Mouse (Mus musculus) T-helper 1 cell (primary cell): ENCODE measurements at regions not wholly inside any gene's neighbourhood (a gene's known extent, or its start where the extent isn't known, plus 50 kb on each side); places are given as distances from the start of the nearest gene placed in this dataset.

Experiments used
- in situ Hi-C: fragments of 300-600 bp; cut with MboI, MseI; formaldehyde crosslinking; loops from one replicate; pipeline ENCODE4 v1.15.1; 2025; ENCODE audit warnings: high pct_unique_total_duplicates

DNA sequence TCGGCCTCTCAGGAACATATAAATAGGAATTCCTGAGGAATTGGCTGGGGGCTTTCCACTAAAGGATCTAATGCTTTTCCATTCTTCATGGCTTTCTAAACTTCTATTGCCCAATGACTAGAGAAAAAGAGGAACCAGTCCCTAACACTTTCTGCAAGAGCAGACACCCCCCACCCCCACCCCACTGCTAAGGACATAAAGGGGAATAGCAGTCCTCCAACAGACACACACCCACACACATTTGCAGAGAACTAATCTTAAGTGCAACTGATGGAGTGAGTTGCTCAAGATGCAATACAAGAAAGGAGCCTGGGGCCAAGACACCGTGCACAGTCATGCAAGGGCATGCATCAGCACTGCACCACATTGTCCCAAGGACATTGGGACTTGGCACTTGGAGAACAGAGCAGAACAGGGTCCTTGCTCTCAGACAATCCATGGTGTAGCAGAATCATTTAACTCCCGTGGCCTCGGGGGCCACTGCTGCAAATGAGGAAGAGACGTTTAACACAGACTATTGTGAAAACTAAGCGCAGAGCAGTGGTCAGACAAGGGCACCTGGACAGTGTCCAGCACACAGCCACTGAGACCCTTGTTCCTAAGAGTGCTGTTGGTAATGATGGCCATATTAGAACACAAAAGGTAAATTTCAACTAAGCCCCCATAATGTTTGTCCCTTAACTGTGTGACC lies 161.1 kb downstream of the Xpnpep1 start:
- in situ Hi-C loops: no loop called here

DNA sequence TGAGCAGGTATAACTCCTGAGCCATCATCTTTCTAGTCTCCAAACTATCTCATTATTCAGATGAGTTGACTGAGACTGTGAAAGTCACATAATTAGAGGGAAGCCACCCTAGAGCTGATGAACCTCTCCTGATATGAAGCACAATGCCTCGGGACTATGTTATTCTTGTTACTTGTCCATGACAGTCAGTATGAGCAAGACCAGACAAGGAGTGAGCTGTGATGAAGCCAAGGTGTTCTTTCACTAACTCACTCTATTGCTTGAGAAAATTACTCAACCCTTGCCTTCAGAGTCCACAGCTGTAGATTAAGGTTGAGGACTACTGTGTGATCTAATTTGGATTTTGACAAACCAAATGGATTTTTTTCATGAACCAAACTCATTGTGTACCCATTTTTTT lies 173.4 kb downstream of the Xpnpep1 start:
- in situ Hi-C loops: no loop called here

DNA sequence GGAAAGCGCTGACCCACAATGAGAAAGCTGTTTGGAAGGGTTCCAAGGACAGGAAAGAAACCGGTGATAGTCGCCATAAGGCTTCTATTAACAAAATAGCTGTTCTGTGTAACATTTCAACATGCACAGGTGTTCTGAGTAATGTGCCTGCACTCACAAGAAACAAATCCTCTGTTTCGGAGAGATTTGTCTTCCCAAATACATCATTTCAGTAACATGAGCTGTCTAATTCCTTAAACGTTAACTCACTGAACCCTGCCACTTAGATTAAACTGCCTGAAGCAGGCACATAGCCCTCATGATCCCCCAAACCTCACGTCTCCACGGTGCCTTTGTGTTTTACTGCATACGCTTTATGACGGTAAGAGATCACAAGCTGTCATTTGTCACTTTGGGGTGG lies 178.4 kb downstream of the Xpnpep1 start:
- in situ Hi-C loops: no loop called here

DNA sequence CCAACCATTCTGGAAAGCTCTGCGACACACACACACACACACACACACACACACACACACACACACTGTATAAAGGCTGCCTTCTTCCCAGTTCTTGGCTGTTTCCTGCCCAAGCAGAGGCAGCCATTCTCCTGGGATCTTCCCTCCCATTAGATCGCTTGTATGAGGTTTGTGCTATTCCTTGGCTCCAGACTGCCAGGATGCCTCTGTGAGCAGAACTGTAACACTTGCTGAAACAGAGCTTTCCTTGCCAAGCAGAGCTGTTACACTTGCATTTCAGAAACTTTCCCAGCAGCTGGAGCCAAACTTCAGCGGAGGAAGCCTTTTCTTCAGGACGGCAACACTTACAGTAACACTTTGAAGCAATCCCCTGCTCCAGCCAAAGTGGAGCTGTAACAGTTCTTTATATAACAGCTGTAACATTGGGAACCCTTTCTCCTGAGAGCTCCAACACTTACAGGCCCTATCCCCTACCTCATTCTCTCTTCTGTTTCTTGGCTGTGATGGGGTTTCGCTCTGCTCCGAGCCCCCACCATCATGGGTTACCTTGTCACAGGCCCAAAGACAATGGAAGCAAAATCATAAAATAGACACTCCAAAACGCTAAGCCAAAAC lies 185.8 kb downstream of the Xpnpep1 start:
- in situ Hi-C loops: no loop called here

DNA sequence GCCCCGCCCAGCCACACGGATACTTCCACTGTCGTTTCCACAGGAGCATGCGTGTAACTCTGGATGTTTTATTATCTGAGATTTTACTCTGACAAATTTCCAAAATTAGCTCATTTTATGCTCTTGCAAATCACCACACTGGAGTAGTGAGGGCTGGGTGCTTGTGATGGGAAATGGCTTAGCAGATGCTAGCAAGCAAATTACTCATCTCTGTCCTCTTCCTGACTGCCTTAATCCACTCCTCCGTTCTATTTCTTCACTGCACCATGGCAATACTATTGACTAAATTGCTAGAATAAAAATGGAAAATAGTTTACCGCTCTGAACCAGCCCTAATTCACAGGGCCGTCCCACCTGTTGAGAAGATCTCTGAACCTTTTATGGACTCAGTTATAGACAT lies 223.8 kb downstream of the Xpnpep1 start:
- in situ Hi-C loops: no loop called here

DNA sequence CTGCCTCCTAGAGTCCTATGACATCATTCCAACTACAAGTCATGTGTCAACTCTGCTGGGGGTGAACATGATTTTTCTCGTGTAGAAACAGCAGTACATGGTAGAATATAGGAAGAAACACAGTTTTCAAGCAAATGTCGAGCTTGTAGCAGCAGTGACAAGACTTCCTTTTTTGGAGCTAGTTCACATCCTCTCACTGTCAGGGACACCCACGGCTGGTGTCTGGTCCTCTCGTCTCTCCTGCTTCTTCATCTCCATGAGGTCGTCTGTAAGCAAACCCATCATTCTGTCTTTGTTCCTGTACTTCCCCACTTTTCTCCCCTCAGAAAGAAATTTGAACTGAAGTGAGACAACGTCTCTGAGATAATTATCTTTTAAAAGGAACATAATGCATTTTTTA lies 228.0 kb downstream of the Xpnpep1 start:
- in situ Hi-C loops: no loop called here

DNA sequence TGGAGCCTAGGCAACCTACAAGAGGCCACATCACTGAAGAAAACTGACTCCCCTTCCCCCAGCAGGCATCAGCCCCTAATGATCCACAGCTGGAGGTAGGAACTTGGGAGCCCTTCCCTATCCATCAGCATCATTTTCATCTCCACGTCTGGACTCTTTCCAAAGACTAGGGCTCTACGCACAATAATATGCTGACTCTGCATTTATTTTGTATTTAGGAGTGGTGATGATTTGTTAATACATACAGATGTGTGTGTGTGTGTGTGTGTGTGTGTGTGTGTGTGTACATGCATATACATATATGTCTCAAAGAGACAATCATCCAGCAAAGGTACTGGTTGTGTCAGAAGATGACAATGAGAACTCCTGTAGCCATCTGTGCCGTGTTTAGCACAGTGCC lies 251.2 kb downstream of the Xpnpep1 start:
- in situ Hi-C loops: no loop called here

DNA sequence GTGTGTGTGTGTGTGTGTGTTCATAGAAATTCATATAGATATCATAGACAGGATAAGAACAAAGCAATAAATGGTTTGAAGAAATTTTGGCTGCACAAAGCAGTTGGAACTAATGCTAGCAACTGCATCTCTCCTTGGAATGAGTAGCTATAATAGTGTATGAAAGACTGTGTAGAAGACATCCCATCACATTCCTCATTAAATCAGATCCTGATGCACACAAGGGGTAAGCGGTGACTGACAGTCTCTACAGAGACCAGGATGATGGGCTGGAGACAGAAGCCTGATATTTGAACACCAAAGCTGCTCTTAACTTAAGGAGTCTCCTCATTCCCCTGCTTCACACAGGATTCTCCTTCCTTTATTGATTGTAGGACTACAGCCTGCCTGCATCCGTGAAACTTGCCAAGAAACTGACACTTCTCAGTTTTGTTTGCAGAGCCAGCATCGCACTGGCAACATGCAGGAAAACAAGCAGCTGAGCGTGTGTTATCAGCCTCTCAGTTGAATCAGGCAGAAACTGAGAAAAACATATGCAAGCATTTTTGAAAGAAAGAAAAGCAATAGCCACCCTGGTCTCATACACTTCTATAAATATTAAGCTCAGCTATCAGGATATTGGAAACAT lies 271.1 kb downstream of the Xpnpep1 start:
- in situ Hi-C loops: no loop called here

DNA sequence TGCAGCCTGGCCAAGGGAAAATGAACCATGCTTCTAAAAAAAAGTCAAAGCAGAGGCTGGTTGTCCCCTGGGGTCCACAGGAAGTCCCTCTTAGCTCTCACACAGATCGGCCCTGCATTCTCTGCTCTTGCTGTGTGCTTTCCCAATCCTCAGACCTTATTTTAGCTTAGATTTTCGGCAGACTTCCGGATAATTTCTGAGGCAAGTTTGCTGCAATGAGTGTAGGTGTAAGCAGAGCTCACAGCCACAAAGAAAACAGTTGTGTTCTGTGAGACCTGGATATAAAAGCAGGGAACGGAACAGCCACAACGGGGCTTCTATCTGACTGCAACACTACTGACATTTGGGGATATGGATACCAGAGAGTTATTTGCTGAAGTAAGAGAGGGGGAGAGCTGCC lies 271.9 kb downstream of the Xpnpep1 start:
- in situ Hi-C loops: no loop called here

DNA sequence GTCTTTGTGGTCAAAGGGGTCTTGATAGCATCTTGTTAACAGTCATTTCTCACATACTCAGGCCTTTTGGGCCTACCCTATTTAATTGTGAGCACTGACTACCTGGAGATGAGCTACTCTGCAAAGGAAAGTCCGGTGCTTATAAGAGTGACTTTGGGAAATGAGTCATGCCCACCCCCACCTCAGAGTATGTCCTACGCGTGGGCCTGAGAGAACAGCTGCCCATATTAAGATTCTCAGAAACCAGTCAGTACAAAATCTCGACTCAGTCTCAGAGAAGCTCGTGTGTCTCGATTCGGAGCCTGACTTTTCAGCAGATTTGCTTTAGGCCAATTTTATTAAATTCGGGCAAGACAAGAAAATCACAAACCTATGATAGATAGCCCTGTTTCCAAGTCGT lies 301.1 kb downstream of the Xpnpep1 start:
- in situ Hi-C loops: no loop called here

DNA sequence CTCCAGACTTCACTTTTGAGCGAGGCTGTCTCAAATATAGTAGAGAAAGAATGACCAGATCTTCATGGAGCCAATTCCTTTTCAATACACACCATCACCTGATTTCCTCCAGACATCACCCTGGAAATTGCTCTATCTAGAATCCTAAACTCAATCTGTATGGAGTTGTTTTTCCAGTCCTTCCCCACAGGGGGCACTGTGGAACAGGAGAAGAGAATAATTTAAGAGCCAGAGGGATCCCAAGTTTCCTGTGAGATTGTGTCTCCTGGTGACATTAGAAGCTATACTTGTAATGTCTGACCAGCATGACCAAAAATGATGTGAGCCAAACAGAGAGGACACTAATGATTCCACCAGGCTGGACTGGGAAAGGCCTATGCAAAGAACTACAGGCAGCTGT lies 318.2 kb downstream of the Xpnpep1 start:
- in situ Hi-C loops: loop anchor here (10.0 kb wide), 1 partner anchor 1697 kb away; no protein-coding TSS in a partner anchor

DNA sequence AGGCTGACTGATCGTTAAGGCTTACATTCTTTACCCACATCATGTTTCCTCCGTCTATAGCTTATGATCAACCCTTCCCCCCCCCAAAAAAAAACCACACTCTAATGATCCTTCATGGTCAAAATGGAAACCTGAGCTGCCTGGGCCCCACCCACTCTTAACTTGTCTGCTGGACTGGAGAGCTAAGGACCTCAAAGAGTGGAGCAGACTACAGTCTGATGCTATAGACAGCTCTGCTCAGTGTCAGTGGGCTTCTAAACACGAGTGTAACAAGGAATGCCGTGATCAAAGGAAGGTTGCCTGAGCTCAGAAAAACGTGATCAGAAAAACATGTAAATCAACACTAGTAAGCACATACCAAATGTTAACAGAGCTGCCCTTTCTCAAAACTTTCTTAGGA lies 324.7 kb downstream of the Xpnpep1 start:
- in situ Hi-C loops: no loop called here

DNA sequence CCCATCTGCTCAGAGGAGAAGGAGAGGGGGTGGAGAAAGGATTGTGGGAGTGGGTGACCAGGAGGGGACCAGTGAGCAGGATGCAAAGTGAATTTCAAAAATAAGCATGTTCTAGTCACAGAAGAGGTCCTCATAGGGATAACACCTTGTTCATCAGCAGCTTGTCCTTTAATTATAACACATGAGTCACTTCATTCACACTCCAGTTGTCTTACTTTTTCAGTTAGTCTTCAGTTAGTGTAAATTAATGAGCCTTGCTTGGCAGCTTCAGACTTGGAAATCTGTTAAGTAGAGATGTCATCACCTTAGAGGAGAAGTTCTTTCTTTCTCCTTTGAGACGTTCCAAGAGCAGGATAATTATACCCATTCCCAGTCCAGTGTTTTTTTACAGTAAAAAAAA lies 332.3 kb downstream of the Xpnpep1 start:
- in situ Hi-C loops: no loop called here

DNA sequence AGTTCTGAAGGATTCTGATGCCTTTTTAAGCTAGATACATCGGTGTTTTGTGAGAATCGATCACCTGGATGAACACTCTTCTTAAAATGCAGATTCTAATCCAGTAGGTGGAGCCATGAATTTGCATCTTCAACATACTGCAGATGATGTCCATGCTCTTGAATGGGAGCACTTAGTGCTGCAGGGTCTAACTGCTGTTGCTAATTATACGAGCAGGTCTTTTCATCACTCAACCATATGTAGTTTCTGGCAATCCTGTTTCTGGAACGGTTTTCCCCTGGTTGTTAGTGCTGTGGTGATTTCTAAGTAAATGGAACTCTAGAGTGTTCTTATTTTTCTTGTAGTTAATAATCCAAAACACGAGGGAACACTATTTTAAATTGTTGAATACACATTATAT lies 379.0 kb downstream of the Xpnpep1 start:
- in situ Hi-C loops: no loop called here

DNA sequence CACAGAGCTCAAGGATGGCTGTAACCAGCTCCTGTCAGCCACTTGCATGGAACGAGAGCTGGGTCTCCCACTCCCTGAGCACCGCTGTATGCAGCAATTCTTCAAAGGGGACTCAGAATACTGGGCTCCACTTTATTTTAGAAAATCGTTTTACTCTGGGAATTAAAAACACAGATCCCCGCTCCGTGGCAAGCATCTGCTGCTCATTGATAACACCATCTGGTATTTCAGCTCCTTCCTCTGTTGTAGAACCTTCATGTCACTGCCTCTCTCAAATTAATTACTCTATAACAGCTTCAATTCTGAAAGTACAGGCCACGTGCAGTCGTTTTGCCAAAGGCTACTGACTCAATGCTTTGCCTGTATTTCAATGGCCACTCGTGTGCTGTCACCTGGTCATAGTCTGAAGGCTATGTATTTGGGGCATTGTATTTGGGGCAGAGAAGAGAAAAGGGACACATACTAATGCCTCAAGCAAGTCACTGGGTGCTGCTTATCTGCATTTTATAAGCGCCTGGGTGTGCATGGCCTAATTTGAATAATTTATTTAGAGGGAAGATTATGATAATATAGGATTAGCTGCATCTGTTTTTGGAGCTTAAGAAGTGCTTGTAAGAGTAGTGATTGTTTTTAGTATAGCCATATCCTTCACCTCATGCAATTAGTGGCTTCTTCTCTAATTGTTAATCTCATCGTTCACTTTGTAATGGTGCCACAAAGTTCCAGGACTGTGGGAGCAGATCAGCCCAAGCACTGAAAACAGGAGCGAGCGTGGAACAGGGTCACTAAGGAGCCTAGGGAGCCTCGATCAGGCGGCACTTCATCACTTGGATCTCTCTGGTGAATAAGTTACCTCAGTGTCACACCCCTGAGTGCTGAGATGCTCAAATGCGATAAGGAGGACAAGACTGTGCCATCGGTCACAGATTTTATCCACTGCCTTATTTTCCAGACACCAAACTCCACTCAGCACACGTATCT lies 383.3 kb downstream of the Ins1 start:
- in situ Hi-C loops: no loop called here

DNA sequence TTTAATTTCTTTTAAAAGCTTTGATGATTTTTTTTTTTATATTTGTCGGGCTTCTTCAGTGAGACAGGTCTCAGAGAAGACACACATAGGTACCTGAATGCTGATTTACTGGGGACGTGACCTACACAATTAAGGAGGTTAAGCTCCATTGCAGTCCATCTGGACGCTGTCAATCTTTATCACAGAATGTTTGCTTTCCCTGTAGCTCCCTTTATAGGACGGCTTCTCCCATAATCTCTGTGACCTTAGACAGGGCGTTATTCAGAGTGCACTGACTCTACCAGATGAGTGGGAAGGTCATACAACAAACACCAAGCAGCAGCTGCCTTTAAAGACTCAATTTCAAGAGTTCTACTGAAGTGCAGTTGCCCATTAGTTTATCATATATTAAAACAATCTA lies 376.1 kb downstream of the Ins1 start:
- in situ Hi-C loops: no loop called here

DNA sequence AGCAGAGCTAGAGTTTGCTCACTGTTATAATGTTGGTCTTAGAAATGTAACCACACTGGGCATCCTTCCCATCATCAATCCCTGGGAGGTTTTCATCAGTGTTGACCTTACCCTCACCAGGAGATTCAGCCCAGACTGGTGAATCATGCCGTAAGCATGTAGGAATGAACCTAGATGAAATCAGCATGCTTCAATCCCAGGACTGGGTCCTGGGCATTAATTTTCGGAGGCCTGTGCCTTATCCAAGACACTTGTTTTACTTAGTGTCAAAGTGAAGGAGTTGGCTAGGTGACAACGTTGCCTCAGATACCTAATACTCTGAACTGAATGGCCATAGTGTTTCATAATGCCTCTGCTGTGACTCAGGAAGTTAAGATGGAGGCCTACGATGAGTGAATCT lies 368.4 kb downstream of the Ins1 start:
- in situ Hi-C loops: loop anchor here (10.0 kb wide), 1 partner anchor 1178 kb away; no protein-coding TSS in a partner anchor

DNA sequence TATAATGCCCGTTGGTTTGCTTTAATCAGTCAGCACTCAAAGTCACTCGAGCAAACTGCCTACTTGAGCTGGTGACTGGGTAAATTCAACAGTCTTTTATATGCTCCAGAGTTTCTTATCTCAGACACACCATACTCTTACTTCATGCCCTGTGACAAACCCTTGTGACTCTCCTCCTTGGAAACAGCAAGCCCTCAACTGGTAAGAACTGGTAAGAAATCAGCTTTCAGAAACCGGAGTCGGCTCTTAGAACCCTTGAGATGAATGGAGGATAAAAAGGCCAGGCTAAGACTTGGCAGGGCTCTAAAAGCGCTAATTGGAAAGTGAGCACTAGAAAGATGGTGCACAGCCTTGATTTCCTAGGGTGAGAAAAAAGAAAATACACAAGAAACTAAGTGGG lies 360.2 kb downstream of the Ins1 start:
- in situ Hi-C loops: no loop called here

DNA sequence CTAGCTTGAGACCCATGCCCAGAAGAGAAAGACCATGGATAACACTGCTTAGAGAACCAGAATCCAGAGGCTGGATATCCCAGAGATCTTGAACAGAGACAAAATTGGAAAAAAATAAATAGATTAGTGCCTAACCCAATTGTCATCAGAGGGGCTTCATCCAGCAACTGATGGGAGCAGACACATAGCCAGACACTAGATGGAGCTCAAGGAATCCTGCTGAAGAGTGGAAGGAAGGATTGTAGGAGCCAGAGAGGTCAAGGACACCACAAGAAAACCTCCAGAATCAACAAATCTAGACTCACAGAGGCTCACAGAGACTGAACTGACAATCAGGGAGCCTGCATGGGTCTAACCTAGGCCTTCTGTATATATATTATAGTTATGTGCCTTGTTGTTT lies 359.4 kb downstream of the Ins1 start:
- in situ Hi-C loops: no loop called here

DNA sequence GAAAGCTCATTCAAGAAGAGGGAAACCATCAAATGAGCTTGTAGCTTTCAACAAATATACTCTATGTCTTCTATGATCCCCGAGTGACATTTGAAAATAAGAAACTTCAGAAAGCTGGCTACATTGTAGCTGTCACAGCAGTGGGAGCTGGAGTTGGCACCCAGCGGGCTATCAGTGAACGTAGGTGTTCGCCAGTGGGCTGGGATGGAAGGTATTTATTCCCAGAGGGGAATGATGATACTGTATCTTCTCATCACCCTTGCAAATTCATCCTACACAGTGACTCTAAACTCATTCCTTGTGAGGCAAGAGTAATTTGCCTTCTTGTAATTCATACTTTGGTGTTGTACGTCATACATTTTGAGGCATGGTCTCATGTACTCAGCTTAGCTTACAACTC lies 349.3 kb downstream of the Ins1 start:
- in situ Hi-C loops: no loop called here

DNA sequence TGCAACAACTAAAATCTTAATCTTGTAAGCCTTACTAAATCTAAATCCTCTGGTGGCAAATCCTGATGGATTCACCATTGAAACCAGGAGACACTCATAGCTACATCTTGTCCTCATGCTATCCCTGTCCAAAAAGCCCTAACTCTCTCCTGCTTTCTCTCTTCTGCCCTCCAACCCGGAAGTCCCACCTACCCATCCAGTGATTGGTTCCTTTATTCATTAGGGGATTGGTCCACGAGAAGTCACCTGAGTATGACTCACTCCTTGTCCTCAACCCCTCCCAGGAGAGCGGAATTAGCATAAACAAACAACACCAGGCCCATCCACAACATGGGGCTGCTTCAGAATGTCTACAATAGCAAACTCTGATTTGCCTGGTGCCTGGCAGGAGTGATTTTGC lies 342.8 kb downstream of the Ins1 start:
- in situ Hi-C loops: no loop called here

DNA sequence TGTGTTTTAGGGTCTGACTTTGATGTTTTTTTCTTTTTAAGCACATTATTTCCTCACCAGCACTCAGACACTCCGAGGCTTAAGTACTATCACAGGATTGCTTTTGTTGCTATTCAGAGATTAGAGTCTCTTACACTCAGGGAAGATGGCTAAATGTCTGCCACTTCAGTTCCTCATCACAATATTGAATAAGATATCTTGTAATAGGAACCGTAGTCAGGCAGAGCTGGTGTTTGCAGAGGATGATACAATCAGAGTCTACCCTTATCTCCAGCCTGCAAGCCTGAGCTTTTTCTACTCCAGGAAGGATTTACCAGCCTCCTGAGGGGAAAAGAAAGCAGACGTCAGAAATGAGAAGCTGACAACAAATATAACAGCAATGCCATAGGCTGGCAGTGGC lies 336.3 kb downstream of the Ins1 start:
- in situ Hi-C loops: no loop called here
